Mouse (Mus musculus) gastrocnemius, postnatal 10 days (tissue): Measurements from ENCODE around the gene Flt4. TPM values are rescaled to one million over a fixed set of nuclear protein-coding genes. Genes with fewer than 3 reads are reported as not detected.

Experiments
- DNase-seq: peaks from one replicate; pipeline ENCODE4 v3.0.0; 2021; ENCODE audit warnings: mixed read lengths
- total RNA-seq, 2 experiments: library from RNA; stranded (reverse); gene quantifications; 2 replicates each; pipeline ENCODE4 v1.2.3; 2021

Gene Flt4
- total RNA-seq, 2 experiments from 2014 or later: 4.2 to 5.8 TPM

DNA sequence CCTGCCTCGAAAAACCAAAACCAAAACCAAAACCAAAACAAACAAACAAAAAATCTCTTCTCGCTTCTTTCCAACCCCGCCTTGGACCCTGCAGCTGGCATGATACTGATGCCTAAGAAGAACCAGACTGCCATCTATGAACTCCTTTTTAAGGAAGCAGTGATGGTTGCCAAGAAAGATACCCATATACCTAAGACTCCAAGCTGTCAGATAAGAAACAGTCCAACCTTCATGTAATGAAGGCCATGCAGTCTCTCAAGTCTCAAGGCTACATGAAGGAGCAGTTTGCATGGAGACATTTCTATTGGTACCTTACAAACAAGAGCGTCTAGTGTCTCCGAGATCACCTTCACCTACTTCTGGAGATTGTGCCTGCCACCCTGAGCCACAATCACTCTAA, 88.7 kb downstream of the Flt4 start:
- no peak for DNase-seq

DNA sequence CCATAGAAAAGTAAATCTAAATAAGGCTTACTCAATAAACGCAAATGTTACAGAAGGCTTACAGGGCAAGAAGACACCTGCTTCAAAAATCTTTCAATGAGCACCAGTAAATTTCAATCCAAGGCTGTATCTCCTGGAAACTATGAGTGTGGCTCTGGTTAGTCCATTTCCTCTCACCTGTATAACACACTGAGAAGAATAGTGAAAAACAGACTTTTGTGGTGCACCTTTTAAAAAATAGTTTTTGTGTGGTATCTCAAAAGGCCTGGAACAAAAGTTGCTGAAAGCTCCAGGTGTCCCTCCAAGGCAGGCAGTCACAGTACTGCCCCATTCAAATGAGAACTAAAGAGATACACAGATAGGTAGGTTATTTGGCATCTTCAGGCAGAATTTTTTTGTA, 90.0 kb downstream of the Flt4 start:
- DNase-seq: no peak

DNA sequence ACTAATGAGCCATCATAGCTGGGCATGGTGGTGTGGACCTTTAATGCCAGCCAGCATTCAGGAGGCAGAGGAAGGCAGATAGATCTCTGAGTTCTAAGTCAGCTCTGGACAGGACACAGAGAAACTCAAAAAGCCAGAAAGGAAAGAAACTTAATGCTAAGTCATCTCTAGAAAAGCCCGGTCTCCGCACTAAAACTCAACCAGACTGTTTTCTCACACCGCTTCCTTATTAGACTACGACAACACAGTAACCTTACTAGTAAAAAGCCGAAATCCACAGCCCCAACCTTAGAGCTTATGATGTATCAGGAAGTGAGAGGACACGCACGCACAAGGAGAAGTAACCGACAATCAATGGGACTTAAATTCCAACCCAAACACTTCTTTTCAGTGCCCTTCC, 93.0 kb downstream of the Flt4 start:
- no peak for DNase-seq

Other genes with a start within 250 kb of the Flt4 start
- gene Olfr1389, start 186.2 kb upstream of the Flt4 start, total RNA-seq: not detected
- under 1 TPM; 0.11 to 0.12 TPM for gene Olfr1388, start 172.6 kb upstream of the Flt4 start, total RNA-seq
- gene Olfr1387, start 153.9 kb upstream of the Flt4 start, total RNA-seq: not detected
- gene Olfr1386, start 144.2 kb upstream of the Flt4 start, total RNA-seq: not detected
- gene Olfr1385, start 120.2 kb upstream of the Flt4 start, total RNA-seq: not detected
- gene Olfr1384, start 102.5 kb upstream of the Flt4 start, total RNA-seq: not detected
- gene Olfr1383, start 89.6 kb upstream of the Flt4 start, total RNA-seq: not detected
- not detected for gene Olfr1382, start 81.0 kb upstream of the Flt4 start, total RNA-seq
- not detected for gene Olfr1381, start 65.8 kb upstream of the Flt4 start, total RNA-seq
- gene Olfr1380, start 52.4 kb upstream of the Flt4 start, total RNA-seq: not detected
- gene Scgb3a1, start 54.3 kb downstream of the Flt4 start, total RNA-seq: not detected
- gene Cnot6, start 103.5 kb downstream of the Flt4 start, total RNA-seq: 10 to 100 TPM; 31.8 to 38.6 TPM
- gene Gfpt2, start 184.9 kb downstream of the Flt4 start, total RNA-seq: 1 to 10 TPM; 7.4 to 9.5 TPM
- gene Mapk9, start 237.5 kb downstream of the Flt4 start, total RNA-seq: 10 to 100 TPM; 49.3 TPM